Mouse (Mus musculus): ENCODE measurements around the gene Btn2a2. TPM values are rescaled to one million over a fixed set of nuclear protein-coding genes. Genes with fewer than 3 reads are reported as not detected.

Gene Btn2a2
- total RNA-seq, 2 experiments from 2014 or later, result not detected

DNA sequence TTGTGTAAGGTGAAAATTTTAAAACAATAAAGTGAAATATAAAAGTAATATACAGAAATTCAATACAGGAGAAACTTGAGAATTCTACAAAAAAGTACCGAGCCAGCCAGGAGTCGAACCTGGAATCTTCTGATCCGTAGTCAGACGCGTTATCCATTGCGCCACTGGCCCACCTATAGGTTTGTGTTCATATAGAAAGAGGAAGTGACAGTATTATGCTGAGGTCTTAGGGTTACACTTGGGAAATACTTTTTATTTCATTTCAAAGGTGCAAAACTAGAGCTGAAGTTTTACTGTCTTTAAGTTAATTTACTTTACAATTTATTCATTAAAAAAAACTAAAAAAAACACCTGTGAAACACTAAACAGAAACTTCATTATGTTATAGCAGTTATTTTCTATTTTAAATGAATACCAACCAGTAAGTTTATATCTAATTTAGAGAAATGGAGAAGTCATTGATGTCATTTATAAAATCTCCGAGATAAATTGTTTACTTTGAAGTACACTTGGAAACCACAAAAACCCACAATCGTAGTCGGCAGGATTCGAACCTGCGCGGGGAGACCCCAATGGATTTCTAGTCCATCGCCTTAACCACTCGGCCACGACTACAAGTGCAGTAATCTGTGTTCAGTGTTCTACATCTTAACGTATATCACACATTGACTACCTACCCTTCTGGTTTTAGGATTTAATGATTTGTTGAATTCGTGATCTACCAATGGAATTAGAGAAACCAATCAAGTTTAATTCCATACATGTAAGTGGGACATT is 12.0 kb upstream of the Btn2a2 start:
- no peak for ATAC-seq (replicated peaks; ENCODE audit: low FRiP score, poor library complexity, severe bottlenecking)

DNA sequence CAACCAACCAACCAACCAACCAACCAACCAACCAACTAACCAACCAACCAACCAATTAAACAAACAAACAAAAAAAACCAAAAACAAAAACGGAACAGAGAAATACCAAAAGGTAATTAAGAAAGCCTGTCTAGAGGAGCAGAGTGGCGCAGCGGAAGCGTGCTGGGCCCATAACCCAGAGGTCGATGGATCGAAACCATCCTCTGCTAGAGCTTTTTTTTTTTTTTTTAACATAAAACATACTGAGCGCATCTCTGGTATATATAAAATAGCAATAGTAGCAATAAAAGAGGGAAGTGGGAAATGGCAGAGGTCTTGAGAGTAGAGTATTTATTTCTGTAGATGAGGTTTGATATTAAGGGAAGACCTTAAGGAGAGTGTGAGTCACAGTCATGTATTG is 11.3 kb upstream of the Btn2a2 start:
- no peak for ATAC-seq (replicated peaks; ENCODE audit: low FRiP score, poor library complexity, severe bottlenecking)

DNA sequence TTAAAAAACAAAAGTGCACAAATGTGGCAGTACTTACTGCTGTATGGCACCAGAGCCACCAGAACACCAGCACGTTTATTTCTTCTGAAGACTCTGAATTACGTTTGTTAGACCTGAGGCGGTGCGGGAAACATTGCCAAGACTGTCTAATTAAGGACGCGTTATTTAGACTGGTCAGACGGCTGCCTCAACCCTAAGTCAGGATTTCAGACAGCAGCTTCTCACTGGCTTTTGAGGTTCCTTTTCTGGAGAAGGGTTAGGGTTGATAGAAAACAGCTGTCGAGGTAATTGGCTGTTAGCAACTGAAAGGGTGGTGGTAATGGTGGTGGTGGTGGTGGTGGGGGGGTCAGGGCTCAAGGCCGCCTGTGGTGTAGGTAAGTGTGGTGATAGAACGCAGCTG is 10.0 kb upstream of the Btn2a2 start:
- ATAC-seq (replicated peaks; ENCODE audit: low FRiP score, poor library complexity, severe bottlenecking), result no peak

GRCm38 (mm10) chr13:23497656-23498321 is 9.1 kb upstream of the Btn2a2 start:
- no peak for ATAC-seq (replicated peaks; ENCODE audit: low FRiP score, poor library complexity, severe bottlenecking)

DNA sequence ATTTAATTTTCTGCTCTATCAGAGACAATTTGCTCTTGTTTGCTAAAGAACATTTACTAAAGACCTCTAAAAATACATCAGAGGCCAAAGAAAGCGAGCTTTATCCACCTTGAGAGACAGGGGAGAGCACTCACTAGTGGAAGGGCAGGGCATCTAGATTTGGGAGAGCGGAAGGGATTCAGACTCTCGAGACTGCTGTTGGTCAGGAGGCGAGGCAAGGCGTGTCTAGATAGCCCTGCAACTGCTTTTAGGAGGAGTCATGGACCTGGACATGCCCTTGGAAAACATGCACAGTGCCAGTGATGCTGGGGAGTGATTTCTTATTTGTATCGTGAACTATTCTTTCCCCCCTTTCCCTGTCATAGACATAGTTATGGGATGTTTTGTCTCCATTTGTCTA is 6.9 kb upstream of the Btn2a2 start:
- ATAC-seq (replicated peaks; ENCODE audit: low FRiP score, poor library complexity, severe bottlenecking), result no peak

- ATAC-seq (replicated peaks; ENCODE audit: low FRiP score, poor library complexity, severe bottlenecking), result 0 out of 2 replicates have a peak, but pooled peaks have one; percentile 34
Observed at GRCm38 (mm10) chr13:23491990-23492389, 3.3 kb upstream of the Btn2a2 start.

- no peak for ATAC-seq (replicated peaks; ENCODE audit: low FRiP score, poor library complexity, severe bottlenecking)
Observed at GRCm38 (mm10) chr13:23491263-23491662, 2.6 kb upstream of the Btn2a2 start.

DNA sequence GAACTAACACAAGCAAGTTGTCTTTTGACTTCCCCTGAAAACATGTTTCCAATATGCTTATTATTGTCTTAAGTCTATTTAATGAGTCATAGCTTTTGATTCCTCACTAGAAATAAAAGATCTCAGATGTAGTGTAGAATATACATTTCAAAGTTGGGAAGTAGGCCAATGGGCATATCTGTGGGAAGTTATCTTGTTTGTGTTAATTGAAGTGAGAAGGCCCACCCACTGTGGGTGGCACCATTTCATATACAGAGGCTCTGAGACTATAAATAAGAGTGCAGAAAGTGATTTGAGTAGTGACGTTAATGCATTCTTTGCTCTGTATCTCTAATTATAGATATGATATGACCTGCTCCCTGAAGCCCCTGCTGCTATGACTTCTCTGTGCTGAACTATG is 2.2 kb upstream of the Btn2a2 start:
- ATAC-seq (replicated peaks; ENCODE audit: low FRiP score, poor library complexity, severe bottlenecking), result no peak

DNA sequence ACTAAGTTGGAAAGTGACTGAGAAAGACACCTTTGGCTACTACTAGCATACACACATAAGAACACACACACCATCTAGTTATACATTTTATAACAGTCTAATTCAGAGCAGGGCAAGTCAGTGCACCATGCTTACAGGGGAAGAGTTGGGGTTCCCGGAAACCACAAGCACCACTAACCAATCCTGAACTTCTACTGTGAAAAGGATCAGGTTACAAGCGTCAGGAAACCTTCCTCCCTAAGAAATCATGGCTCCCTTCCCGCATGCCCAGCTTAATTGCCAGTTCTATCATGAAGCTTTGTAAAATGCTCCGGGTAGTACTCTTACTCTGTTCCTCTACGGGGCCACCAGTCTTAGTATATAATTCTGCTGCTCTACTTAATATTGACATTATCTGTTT is 3.4 kb downstream of the Btn2a2 start:
- ATAC-seq (replicated peaks; ENCODE audit: low FRiP score, poor library complexity, severe bottlenecking), result no peak

- ATAC-seq (replicated peaks; ENCODE audit: low FRiP score, poor library complexity, severe bottlenecking), result no peak
Observed at GRCm38 (mm10) chr13:23483153-23483552, 5.5 kb downstream of the Btn2a2 start.

DNA sequence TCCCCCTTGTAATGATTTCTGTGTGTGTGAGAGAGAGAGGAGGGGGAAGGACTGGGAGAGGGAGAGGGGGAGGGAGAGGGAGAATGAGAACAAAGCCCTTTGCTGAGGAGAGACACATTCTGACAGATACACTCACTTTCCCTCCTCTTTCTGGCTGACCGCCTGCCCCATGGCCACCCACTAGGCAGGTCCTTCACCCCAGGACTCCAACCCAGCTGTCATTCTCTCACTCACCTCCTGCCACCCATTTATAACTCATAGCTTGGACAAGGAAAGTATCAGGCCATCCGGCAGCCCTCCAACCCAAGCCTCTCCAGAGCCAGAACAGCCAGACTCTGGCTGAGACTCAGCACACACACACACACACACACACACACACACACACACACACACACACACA is 13.0 kb downstream of the Btn2a2 start:
- ATAC-seq (replicated peaks; ENCODE audit: low FRiP score, poor library complexity, severe bottlenecking), result no peak

GRCm38 (mm10) chr13:23466911-23467310 is 21.7 kb downstream of the Btn2a2 start:
- no peak for ATAC-seq (replicated peaks; ENCODE audit: low FRiP score, poor library complexity, severe bottlenecking)

DNA sequence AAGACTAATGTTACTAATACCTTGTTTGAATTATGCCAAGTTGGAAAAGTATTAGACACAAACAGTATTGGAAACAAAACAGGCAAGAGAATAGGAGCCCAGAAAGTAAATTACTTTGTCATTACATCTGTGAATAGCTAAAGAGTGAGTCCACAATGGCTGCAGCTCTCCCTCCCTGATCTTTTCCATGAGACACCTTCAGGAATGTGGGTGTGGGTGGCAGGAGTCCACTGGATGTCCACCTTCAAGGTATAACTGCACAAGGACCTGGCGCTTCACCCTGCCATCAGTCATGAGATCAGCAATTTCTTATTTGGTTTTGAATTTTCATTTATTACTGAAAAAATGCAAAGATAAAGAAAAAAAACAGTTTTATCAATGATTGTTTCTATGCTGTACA is 22.4 kb downstream of the Btn2a2 start:
- no peak for ATAC-seq (replicated peaks; ENCODE audit: low FRiP score, poor library complexity, severe bottlenecking)

- ATAC-seq (replicated peaks; ENCODE audit: low FRiP score, poor library complexity, severe bottlenecking), result no peak
Observed at GRCm38 (mm10) chr13:23465600-23466109, 23.0 kb downstream of the Btn2a2 start, which contains the start of gene Btn1a1. Btn1a1 (minus strand) TSS chr13:23465901.

DNA sequence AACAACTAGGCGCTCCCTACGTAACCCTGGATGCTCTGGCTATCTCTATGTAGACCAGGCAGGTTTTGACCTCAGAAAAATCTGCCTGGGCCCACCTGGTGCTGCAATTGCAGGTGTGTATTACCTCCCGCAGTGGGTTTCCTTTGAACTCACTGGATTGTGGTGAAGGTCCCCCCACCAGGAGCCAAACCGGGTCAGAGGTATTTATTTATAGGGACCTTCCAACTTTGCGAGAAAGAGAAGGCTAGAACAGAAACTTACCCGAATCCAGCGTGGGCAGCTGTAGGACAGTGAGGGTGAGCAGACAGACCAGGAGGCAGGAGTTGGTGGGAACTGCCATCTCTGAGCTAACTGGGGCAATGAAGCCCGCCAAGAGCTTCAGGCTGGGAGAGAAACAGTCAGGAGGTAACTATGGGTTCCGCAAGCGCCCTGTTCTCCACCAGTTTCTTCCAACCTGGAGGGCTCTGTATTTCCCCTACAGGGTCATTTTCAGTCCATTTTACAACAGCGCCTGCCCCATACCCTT is 23.8 kb downstream of the Btn2a2 start:
- ATAC-seq (replicated peaks; ENCODE audit: low FRiP score, poor library complexity, severe bottlenecking), result no peak

- peak; percentile 79 for ATAC-seq (replicated peaks; ENCODE audit: low FRiP score, poor library complexity, severe bottlenecking)
Observed at GRCm38 (mm10) chr13:23464224-23464637, 24.4 kb downstream of the Btn2a2 start.

DNA sequence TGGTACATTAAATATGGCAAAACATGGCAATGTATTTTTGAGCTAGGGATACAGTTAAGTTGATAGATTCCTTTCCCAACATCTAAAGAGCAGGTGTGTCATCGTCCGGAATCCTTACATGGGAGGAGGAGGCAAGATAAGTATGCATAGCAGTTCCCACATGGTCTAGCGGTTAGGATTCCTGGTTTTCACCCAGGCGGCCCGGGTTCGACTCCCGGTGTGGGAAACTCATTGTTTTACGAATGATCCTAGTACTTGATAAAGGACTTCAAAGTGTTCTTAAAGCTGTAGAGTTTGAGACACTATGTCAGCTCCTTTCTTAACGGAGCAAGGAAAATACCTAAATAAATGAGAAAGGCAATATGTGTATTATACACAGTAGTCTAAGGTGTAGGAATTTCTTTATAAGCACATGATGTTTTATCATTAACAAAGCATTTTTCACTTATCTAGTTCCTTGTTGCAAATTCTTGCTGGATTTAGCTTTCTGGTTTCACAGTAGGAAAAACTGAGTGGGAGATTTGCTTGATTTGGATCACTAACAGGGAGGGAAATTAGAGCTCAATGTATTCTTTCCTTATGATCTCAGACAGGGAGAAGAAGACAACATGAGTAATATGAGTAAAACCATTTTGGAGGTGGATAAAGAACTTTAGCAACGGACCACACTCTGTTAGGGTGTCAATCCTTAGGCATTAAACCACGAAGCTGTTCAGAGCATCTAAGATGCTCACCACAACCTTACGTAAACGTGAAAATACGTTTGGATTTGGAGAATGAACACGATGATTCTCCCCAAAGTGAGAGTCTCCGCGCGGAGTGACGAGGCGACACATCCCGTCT is 25.1 kb downstream of the Btn2a2 start:
- peak; percentile 28 for ATAC-seq (replicated peaks; ENCODE audit: low FRiP score, poor library complexity, severe bottlenecking)

- ATAC-seq (replicated peaks; ENCODE audit: low FRiP score, poor library complexity, severe bottlenecking), result no peak
Observed at GRCm38 (mm10) chr13:23462669-23463068, 26.0 kb downstream of the Btn2a2 start.

DNA sequence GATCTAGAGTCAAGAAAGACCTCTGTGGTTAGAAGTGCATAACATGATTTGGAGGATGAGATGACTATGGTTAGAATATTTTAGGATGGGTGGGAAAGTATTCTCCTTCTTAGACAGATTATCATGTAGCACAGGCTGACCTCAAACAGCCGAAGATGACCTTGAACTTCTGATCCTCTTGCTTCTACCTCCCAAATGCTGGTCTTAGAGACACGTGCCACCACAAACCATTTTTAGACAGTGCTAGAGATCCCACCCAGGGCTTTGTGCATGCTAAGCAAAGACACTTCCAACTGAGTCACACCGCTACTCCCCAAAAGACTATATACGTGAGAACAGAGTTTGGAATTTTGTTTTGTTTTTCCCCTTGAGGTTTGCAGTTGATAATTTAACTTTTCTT is 26.6 kb downstream of the Btn2a2 start:
- no peak for ATAC-seq (replicated peaks; ENCODE audit: low FRiP score, poor library complexity, severe bottlenecking)

DNA sequence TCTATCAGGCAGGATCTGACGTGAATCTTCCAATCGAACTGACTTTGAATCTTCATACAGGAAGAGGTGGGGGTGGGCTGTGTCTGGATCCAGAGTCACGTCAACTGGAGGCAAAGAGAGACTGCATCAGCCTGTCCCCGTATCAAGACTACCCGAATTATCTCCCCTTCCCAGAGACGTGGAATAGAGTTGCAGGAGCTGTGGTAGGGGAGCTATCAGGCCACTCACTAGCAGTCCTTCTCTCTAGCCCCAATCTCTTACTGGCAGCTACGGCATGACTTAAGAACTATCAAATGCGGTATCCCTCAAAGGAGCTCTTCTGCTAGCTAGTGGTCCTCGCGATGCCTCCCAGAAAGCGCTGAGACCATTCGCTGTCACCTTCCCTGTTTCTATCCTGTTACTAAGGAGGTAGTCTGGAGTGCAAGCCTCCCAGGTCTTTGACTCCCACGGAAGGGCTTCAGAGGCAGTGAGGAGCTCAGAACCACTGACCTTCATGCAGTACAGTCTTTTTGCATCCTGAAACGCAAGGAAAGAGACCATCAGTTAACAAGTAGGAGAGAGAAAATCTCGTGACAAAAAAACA is 29.3 kb downstream of the Btn2a2 start:
- ATAC-seq (replicated peaks; ENCODE audit: low FRiP score, poor library complexity, severe bottlenecking), result peak; percentile 68

All from erythroid progenitor cell, adult 5-6 weeks (primary cell).